9 mouse cellular contexts compared by ENCODE assay signal in the genomic region with DNA sequence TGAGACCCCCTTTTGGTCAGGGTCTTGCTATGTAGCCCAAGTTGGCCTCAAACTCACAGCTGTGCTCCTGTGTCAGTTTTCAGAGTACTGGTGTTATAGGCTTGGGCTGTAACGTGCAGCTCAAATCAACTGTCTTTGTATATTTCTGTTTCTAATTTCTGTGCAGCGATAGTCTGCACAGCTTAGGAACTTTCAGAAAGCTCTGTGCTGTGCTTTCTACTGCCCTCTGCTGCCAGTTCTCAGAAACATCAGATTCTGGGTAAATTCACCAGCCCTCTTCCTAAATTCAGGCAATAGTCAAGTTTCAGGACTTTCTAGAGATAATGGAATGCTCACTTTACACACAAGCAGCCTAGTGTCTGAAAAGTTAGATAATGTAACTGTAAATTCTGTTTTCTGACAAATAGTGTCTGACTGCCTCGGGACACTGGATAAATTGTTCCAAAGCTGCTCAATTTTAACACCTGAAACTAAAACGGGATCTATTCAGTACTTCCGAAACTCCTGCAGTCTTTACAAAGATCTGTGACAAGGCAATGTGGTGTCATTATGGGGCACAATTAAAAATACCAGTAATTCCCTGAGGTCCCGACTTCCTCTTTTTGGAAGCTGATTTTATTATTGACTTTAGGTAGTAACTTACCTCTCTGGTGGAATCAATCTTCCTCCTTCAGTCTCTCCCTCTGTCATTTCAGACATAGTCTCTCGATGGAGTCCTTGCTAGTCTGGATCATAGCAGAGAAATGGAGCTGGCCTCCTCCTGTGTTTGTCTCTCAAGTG. TPM values are rescaled to one million over a fixed set of nuclear protein-coding genes. Genes with fewer than 3 reads are reported as not detected.
DNase-seq lines count a peak whose midpoint lies in the region; ATAC-seq and TF ChIP-seq lines count a peak whose summit lies in the region.
"Had no signal": no experiment of that assay in that cellular context is flagged by ENCODE, and none has a peak within 500 bp of the region (broad histone marks: within the 10 kb centered on the region; RNA-seq: fewer than 3 reads in every experiment).

No protein-coding gene starts in this region.

- H3K4me2 ChIP-seq in liver, embryonic 11.5 days = no peak overlapping the region
- H3K4me2 ChIP-seq: lung, embryonic 15.5 days had no signal

- H3K9ac ChIP-seq in liver, adult 2 months (ENCODE audit: low read depth, low read length) = peak overlapping the region; percentile 59; the same call in 1 of the 2 replicates
- no peak overlapping the region for H3K9ac ChIP-seq in liver, embryonic 11.5 days (ENCODE audit: low read depth, low read length)
- H3K9ac ChIP-seq: lung, embryonic 15.5 days had no signal

- no peaks in the 10 kb centered on the region for H3K27me3 ChIP-seq in liver, adult 2 months (ENCODE audit: control insufficient read depth, insufficient read depth, low read length)
- no peaks in the 10 kb centered on the region for H3K27me3 ChIP-seq in liver, embryonic 11.5 days (replicated peaks; ENCODE audit: control insufficient read depth, insufficient read depth, low read length)
- H3K27me3 ChIP-seq in Patski = peaks cover 36% of the 10 kb centered on the region
- H3K27me3 ChIP-seq: lung, embryonic 15.5 days had no signal

- POLR2A ChIA-PET in Patski (lab: Charles Lee) = no interaction called here

- H3K79me2 ChIP-seq in liver, adult 2 months (ENCODE audit: control insufficient read depth, insufficient read depth, low read length) = no peaks in the 10 kb centered on the region

- H3K36me3 ChIP-seq in liver, adult 2 months (ENCODE audit: control insufficient read depth, insufficient read depth, low read length) = no peaks in the 10 kb centered on the region
- no peaks in the 10 kb centered on the region for H3K36me3 ChIP-seq in liver, embryonic 11.5 days (ENCODE audit: control insufficient read depth, insufficient read depth, low read length)
- H3K36me3 ChIP-seq: lung, embryonic 15.5 days had no signal

- no peak for TF ChIP-seq POLR2A in liver, adult 2 months (IDR thresholded peaks at IDR 0.05; ENCODE audit: extremely low read depth, insufficient read depth, low read length)

- WGBS in liver, adult 2 months = 40% methylated on average over 7 of the region's 7 CpGs
- 58% methylated on average over 7 of the region's 7 CpGs for WGBS in liver, embryonic 11.5 days

- peak; percentile 63 for DNase-seq in liver, adult 2 months (ENCODE audit: extremely low read depth, low read depth, low spot score)
- no peak for DNase-seq in liver, embryonic 11.5 days (ENCODE audit: low spot score)
- DNase-seq in Patski (ENCODE audit: low read depth, low spot score) = no peak
- DNase-seq in cerebellum, adult 9-10 months = peak; percentile 8
- peak; percentile 18 to 20 for DNase-seq in heart, postnatal 36 days
- DNase-seq in left cerebral cortex, postnatal 4 days = peak; percentile 1
- DNase-seq in right cerebral cortex, postnatal 10 days (ENCODE audit: low spot score in 2 of 2) = peak; percentile 34 to 49
- DNase-seq in spleen, adult 12 weeks (ENCODE audit: low spot score) = no peak

- peak; percentile 30 for TF ChIP-seq CTCF in liver, adult 2 months (IDR thresholded peaks at IDR 0.05; ENCODE audit: low read depth, low read length)
- peak; percentile 41 for TF ChIP-seq CTCF in Patski (IDR thresholded peaks at IDR 0.05)

- peaks cover 9% of the 10 kb centered on the region for H3K4me1 ChIP-seq in liver, adult 2 months (ENCODE audit: control insufficient read depth, insufficient read depth, low read length)
- no peaks in the 10 kb centered on the region for H3K4me1 ChIP-seq in liver, embryonic 11.5 days (replicated peaks; ENCODE audit: control insufficient read depth, insufficient read depth, low read length)
- H3K4me1 ChIP-seq: lung, embryonic 15.5 days had no signal

- CTCF ChIA-PET in Patski (lab: Charles Lee) = interaction anchor here (0.8 to 1.8 kb wide), 5 partner anchors 9 to 203 kb away, joined by 3 to 9 read pairs (median 4); partner anchors contain the start of gene 5430427O19Rik

- H3K4me3 ChIP-seq in liver, adult 2 months (ENCODE audit: insufficient read depth, low read depth, low read length) = no peak overlapping the region
- H3K4me3 ChIP-seq in liver, embryonic 11.5 days (ENCODE audit: low read depth, low read length) = no peak overlapping the region
- H3K4me3 ChIP-seq: lung, embryonic 15.5 days had no signal

- H3K27ac ChIP-seq in liver, adult 2 months (replicated peaks; ENCODE audit: insufficient read depth, low read depth, low read length) = peak overlapping the region; percentile 85
- H3K27ac ChIP-seq in liver, embryonic 11.5 days (ENCODE audit: low read depth, low read length) = no peak overlapping the region
- H3K27ac ChIP-seq: lung, embryonic 15.5 days had no signal

- H3K9me3 ChIP-seq in liver, embryonic 11.5 days (ENCODE audit: control insufficient read depth, low read length) = no peaks in the 10 kb centered on the region
- H3K9me3 ChIP-seq: lung, embryonic 15.5 days had no signal

- intact Hi-C loops in heart, postnatal 36 days (cut with DNase I) = loop anchor here (1.0 kb wide), 1 partner anchor 203 kb away; no protein-coding TSS in a partner anchor
- intact Hi-C loops in left cerebral cortex, postnatal 4 days (cut with DNase I) = no loop called here

- in situ Hi-C loops in Patski (cut with MboI; ENCODE audit: low pct_unique_long_range_greater_than_20kb) = loop anchor here (5.0 to 10.0 kb wide), 2 partner anchors 165 to 202 kb away; no protein-coding TSS in a partner anchor

- no peak for ATAC-seq in liver, embryonic 11.5 days (replicated peaks; ENCODE audit: low FRiP score)
- no peak for ATAC-seq in Patski

RNA-seq across cellular contexts. Expression of gene 5430427O19Rik, which starts 9.2 kb away (rescaled TPM):
- 0.27 and 0.28 TPM in 2 replicates for total RNA-seq in liver, adult 2 months (2014; rRNA removed)
- not detected in 2 replicates for polyA plus RNA-seq in liver, adult 2 months (2012; rRNA removed)
- polyA plus RNA-seq in liver, embryonic 11.5 days (2014; fragmentation: Nextera tagmentation; extraction: Ambion mirVana) = 0.23 and 0.31 TPM in 2 replicates
- not detected for polyA plus RNA-seq in Patski (2021)
- total RNA-seq in heart, postnatal 36 days (2021) = under 1 TPM; 0.22 TPM
- total RNA-seq in left cerebral cortex, postnatal 4 days (2021) = under 1 TPM in 1 of 2 experiments, not detected in 1; 0.08 TPM

Comparison
In these comparisons a context has a peak if more than half of its experiments do, and no peak if none do; other contexts are left out.
1. DNase-seq: peak in liver, adult 2 months (single experiment), cerebellum, adult 9-10 months (single experiment), heart, postnatal 36 days (2 of 2), left cerebral cortex, postnatal 4 days (single experiment) and right cerebral cortex, postnatal 10 days (2 of 2); none in liver, embryonic 11.5 days (single experiment), Patski (single experiment) and spleen, adult 12 weeks (single experiment).